Mouse (Mus musculus): ENCODE results near the gene Arid1b.
A peak's percentile ranks its signal among the peaks of the same experiment; 100 is the strongest.

Arid1b gene

GRCm38 (mm10) chr17:5112116-5112515, 118.0 kb downstream of the Arid1b start:
- DNase-seq (ENCODE audit: inconsistent ontology term): no peak

GRCm38 (mm10) chr17:5115952-5116351, 121.8 kb downstream of the Arid1b start:
- no peak for DNase-seq (ENCODE audit: inconsistent ontology term)

- no peak for DNase-seq (ENCODE audit: inconsistent ontology term)
These were observed 122.9 kb downstream of the Arid1b start for GRCm38 (mm10) chr17:5116990-5117389.

GRCm38 (mm10) chr17:5118171-5118570, 124.0 kb downstream of the Arid1b start:
- DNase-seq (ENCODE audit: inconsistent ontology term): no peak

- DNase-seq (ENCODE audit: inconsistent ontology term): no peak
These were observed 130.5 kb downstream of the Arid1b start for GRCm38 (mm10) chr17:5124643-5125042.

GRCm38 (mm10) chr17:5125084-5125855, 131.1 kb downstream of the Arid1b start:
- no peak for DNase-seq (ENCODE audit: inconsistent ontology term)

- no peak for DNase-seq (ENCODE audit: inconsistent ontology term)
These were observed 132.0 kb downstream of the Arid1b start for GRCm38 (mm10) chr17:5125856-5126806.

GRCm38 (mm10) chr17:5129606-5130005, 135.5 kb downstream of the Arid1b start:
- DNase-seq (ENCODE audit: inconsistent ontology term): no peak

GRCm38 (mm10) chr17:5130116-5130515, 136.0 kb downstream of the Arid1b start:
- DNase-seq (ENCODE audit: inconsistent ontology term): no peak

- DNase-seq (ENCODE audit: inconsistent ontology term): no peak
These were observed 137.6 kb downstream of the Arid1b start for GRCm38 (mm10) chr17:5131706-5132105.

- DNase-seq (ENCODE audit: inconsistent ontology term): peak; percentile 65
These were observed 138.3 kb downstream of the Arid1b start for GRCm38 (mm10) chr17:5132296-5132986.

GRCm38 (mm10) chr17:5132987-5133355, 138.8 kb downstream of the Arid1b start:
- no peak for DNase-seq (ENCODE audit: inconsistent ontology term)

GRCm38 (mm10) chr17:5133831-5134230, 139.7 kb downstream of the Arid1b start:
- DNase-seq (ENCODE audit: inconsistent ontology term): no peak

GRCm38 (mm10) chr17:5134271-5134670, 140.1 kb downstream of the Arid1b start:
- DNase-seq (ENCODE audit: inconsistent ontology term): no peak

GRCm38 (mm10) chr17:5137936-5138335, 143.8 kb downstream of the Arid1b start:
- no peak for DNase-seq (ENCODE audit: inconsistent ontology term)

- peak; percentile 79 for DNase-seq (ENCODE audit: inconsistent ontology term)
These were observed 144.6 kb downstream of the Arid1b start for GRCm38 (mm10) chr17:5138641-5139205.

GRCm38 (mm10) chr17:5139553-5139952, 145.4 kb downstream of the Arid1b start:
- DNase-seq (ENCODE audit: inconsistent ontology term): no peak

- no peak for DNase-seq (ENCODE audit: inconsistent ontology term)
These were observed 149.8 kb downstream of the Arid1b start for GRCm38 (mm10) chr17:5143735-5144439.

GRCm38 (mm10) chr17:5150660-5151063, 156.5 kb downstream of the Arid1b start:
- peak; percentile 67 for DNase-seq (ENCODE audit: inconsistent ontology term)

GRCm38 (mm10) chr17:5151852-5152251, 157.7 kb downstream of the Arid1b start:
- no peak for DNase-seq (ENCODE audit: inconsistent ontology term)

- no peak for DNase-seq (ENCODE audit: inconsistent ontology term)
These were observed 159.3 kb downstream of the Arid1b start for GRCm38 (mm10) chr17:5153461-5153860.

Measured in Muller cell, postnatal 12 days (primary cell).